Mouse (Mus musculus) limb, embryonic 14.5 days (tissue): ENCODE measurements around the gene Slc25a26. TPM values are rescaled to one million over a fixed set of nuclear protein-coding genes. Genes with fewer than 3 reads are reported as not detected.

ENCODE experiments used
- ATAC-seq: fragments of 200-750 bp; cut with Nextera tagmentation; 2 replicates; pipeline ENCODE4 v1.8.0; 2017; ENCODE audit warnings: low read depth, moderate number of reproducible peaks, moderate TSS enrichment; ENCODE audit not compliant: low FRiP score
- DNase-seq: peaks from one replicate; pipeline ENCODE4 v3.0.0-alpha.2; 2015; ENCODE audit warnings: low spot score
- H3K27ac ChIP-seq: fragments of 300-500 bp; sonication (generic); replicated peaks from 2 replicates; pipeline ENCODE4 v1.5.1; 2014; ENCODE audit warnings: low read depth, mild to moderate bottlenecking, low read length, moderate library complexity, mixed read lengths
- H3K27me3 ChIP-seq: fragments of 300-500 bp; sonication (generic); 2 replicates; pipeline ENCODE4 v1.6.1; 2014; ENCODE audit warnings: low read length, mixed read lengths; ENCODE audit not compliant: control insufficient read depth, insufficient read depth
- H3K36me3 ChIP-seq: fragments of 300-500 bp; sonication (generic); 2 replicates; pipeline ENCODE4 v1.6.1; 2014; ENCODE audit warnings: mild to moderate bottlenecking, low read length, moderate library complexity, mixed read lengths; ENCODE audit not compliant: control insufficient read depth, insufficient read depth
- H3K4me1 ChIP-seq: fragments of 300-500 bp; sonication (generic); 2 replicates; pipeline ENCODE4 v1.6.1; 2014; ENCODE audit warnings: antibody characterized with exemption, low read length, mixed read lengths; ENCODE audit not compliant: control insufficient read depth, insufficient read depth
- H3K4me2 ChIP-seq: fragments of 300-500 bp; sonication (generic); replicated peaks from 2 replicates; pipeline ENCODE4 v1.6.1; 2014; ENCODE audit warnings: low read depth, mild to moderate bottlenecking, low read length, moderate library complexity; ENCODE audit not compliant: severe bottlenecking
- H3K4me3 ChIP-seq: fragments of 300-500 bp; sonication (generic); replicated peaks from 2 replicates; pipeline ENCODE4 v1.5.1; 2014; ENCODE audit warnings: low read length
- H3K9ac ChIP-seq: fragments of 300-500 bp; sonication (generic); 2 replicates; pipeline ENCODE4 v1.6.1; 2014; ENCODE audit warnings: mild to moderate bottlenecking, low read depth, low read length, moderate library complexity; ENCODE audit not compliant: severe bottlenecking
- H3K9me3 ChIP-seq: fragments of 300-500 bp; sonication (generic); 2 replicates; pipeline ENCODE4 v1.6.1; 2016; ENCODE audit warnings: low read length; ENCODE audit not compliant: control insufficient read depth
- POLR2A ChIP-seq: fragments of 200-500 bp; IDR thresholded peaks from 2 replicates; pipeline ENCODE4 v1.8.0; 2012; ENCODE audit warnings: inconsistent platforms, mild to moderate bottlenecking, moderate library complexity, borderline replicate concordance; ENCODE audit not compliant: insufficient read depth, insufficient read length; ENCODE audit errors: extremely low read depth
- WGBS: fragments of 180-500 bp; shearing (Covaris S2); extraction: QIAGEN DNeasy Blood & Tissue Kit; methylation state at CpG from one replicate; pipeline ENCODE4 v1.1.7; 2014; 5-methylcytosine and 5-hydroxymethylcytosine counted together
- polyA plus RNA-seq, 2 experiments: library from polyadenylated mRNA; depleted of rRNA in 1 of 2; stranded (reverse) in 1 of 2; unstranded in 1 of 2; fragments of >200 nt; fragmentation: Nextera tagmentation in 1 of 2; extraction: Ambion mirVana in 1 of 2; gene quantifications; 2 replicates each; pipeline versions ENCODE4 v1.2.1 to v1.2.3; 2012 to 2014

The Slc25a26 gene
- polyA plus RNA-seq, 2 experiments: 7.1 to 9.3 TPM

GRCm38 (mm10) chr6:94584147-94584695 is 84.1 kb downstream of the Slc25a26 start:
- H3K27me3 ChIP-seq: no peaks in the 10 kb centered on the region
- no peak overlapping the region for H3K27ac ChIP-seq
- DNase-seq: no peak
- TF ChIP-seq POLR2A: no peak
- no peak overlapping the region for H3K4me2 ChIP-seq
- WGBS: 90% methylated on average over 9 of the region's 9 CpGs
- H3K4me3 ChIP-seq: no peak overlapping the region
- H3K4me1 ChIP-seq: no peaks in the 10 kb centered on the region
- no peak overlapping the region for H3K9ac ChIP-seq
- H3K36me3 ChIP-seq: no peaks in the 10 kb centered on the region
- no peak for ATAC-seq
- H3K9me3 ChIP-seq: no peaks in the 10 kb centered on the region

- H3K27ac ChIP-seq: no peak overlapping the region
- no peak for DNase-seq
- H3K9me3 ChIP-seq: no peaks in the 10 kb centered on the region
- H3K4me3 ChIP-seq: no peak overlapping the region
- no peak for ATAC-seq
- no peak overlapping the region for H3K4me2 ChIP-seq
- H3K4me1 ChIP-seq: no peaks in the 10 kb centered on the region
- no peak overlapping the region for H3K9ac ChIP-seq
- H3K27me3 ChIP-seq: no peaks in the 10 kb centered on the region
- no peaks in the 10 kb centered on the region for H3K36me3 ChIP-seq
- WGBS: 91% methylated on average over 4 of the region's 4 CpGs
- no peak for TF ChIP-seq POLR2A
These were observed 84.8 kb downstream of the Slc25a26 start for GRCm38 (mm10) chr6:94584976-94585375.

GRCm38 (mm10) chr6:94588365-94588764 is 88.2 kb downstream of the Slc25a26 start:
- peaks cover 17% of the 10 kb centered on the region for H3K4me1 ChIP-seq
- no peak overlapping the region for H3K27ac ChIP-seq
- 88% methylated on average over 4 of the region's 4 CpGs for WGBS
- DNase-seq (no peak), ATAC-seq (no peak)
- H3K27me3 ChIP-seq: no peaks in the 10 kb centered on the region
- no peaks in the 10 kb centered on the region for H3K9me3 ChIP-seq
- TF ChIP-seq POLR2A: no peak
- no peak overlapping the region for H3K9ac ChIP-seq
- no peak overlapping the region for H3K4me2 ChIP-seq
- no peak overlapping the region for H3K4me3 ChIP-seq
- no peaks in the 10 kb centered on the region for H3K36me3 ChIP-seq

GRCm38 (mm10) chr6:94592243-94592642 is 92.1 kb downstream of the Slc25a26 start:
- DNase-seq (peak; percentile 90), ATAC-seq (peak; percentile 88)
- Histone ChIP-seq H3K36me3 (no peaks in the 10 kb centered on the region), H3K27ac (peak overlapping the region; percentile 43; the same call in 1 of the 2 replicates), H3K4me2 (no peak overlapping the region; the same call in 1 of the 2 replicates), H3K4me3 (no peak overlapping the region), H3K9me3 (no peaks in the 10 kb centered on the region), H3K9ac (no peak overlapping the region), H3K27me3 (no peaks in the 10 kb centered on the region), H3K4me1 (peaks cover 46% of the 10 kb centered on the region)
- WGBS: 5% methylated on average over 8 of the region's 8 CpGs
- no peak for TF ChIP-seq POLR2A

- DNase-seq (peak; percentile 57), ATAC-seq (peak; percentile 80)
- H3K4me1 ChIP-seq: peaks cover 46% of the 10 kb centered on the region
- H3K9ac ChIP-seq: no peak overlapping the region
- peak overlapping the region; percentile 29 for H3K4me2 ChIP-seq
- H3K4me3 ChIP-seq: no peak overlapping the region
- TF ChIP-seq POLR2A: no peak
- no peaks in the 10 kb centered on the region for H3K36me3 ChIP-seq
- peak overlapping the region; percentile 43; the same call in 1 of the 2 replicates for H3K27ac ChIP-seq
- no peaks in the 10 kb centered on the region for H3K27me3 ChIP-seq
- 8% methylated on average over 4 of the region's 4 CpGs for WGBS
- no peaks in the 10 kb centered on the region for H3K9me3 ChIP-seq
These were observed 92.6 kb downstream of the Slc25a26 start for GRCm38 (mm10) chr6:94592710-94593109.
